ENCODE assay signal across 8 mouse cellular contexts in the genomic region with DNA sequence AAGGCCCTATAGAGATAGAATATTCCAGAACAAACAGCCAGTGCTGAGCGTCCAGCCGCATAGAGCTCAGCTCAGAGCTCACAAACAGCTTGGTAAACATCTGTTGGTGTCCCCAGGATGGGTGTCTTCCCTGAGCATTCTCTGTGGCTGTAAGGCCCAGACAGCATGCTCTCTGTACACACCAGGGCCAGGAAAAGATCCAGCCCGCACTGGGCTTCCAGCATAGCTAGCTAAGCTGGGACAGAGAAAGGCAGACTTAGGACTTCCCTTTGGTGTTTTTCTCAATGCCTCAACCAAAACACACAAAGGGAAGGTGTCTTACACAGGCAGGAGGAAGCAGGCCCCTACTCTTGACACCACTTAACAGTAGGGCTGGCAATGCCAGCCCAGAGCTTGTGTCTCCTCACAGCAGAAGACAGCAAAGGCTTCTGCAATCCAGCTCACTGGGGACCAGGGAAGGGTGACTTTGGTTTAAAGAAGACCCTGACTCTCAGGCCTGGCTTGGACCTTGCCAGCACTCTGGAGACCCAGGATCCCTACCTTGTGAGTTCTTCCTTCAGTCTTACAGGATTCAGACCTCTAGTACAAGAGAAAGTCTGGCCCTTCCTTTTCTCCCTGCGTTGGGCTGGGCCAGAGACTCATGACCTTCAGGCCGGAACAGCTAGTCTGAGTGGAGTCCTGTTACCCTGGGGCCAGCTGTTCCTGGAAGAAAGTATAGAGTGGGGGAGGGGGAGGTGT. TPM values are rescaled to one million over a fixed set of nuclear protein-coding genes. Genes with fewer than 3 reads are reported as not detected.
DNase-seq lines count a peak whose midpoint lies in the region; ATAC-seq lines count a peak whose summit lies in the region.

Gene Gramd1a (minus strand): TSS at position 601 of the 738 bp plus-strand sequence.

- H3K36me3 ChIP-seq in embryonic facial prominence, embryonic 12.5 days, result no peaks in the 10 kb centered on the region
- no peaks in the 10 kb centered on the region for H3K36me3 ChIP-seq in heart, embryonic 12.5 days
- no peaks in the 10 kb centered on the region for H3K36me3 ChIP-seq in kidney, embryonic 15.5 days

- H3K4me2 ChIP-seq in embryonic facial prominence, embryonic 12.5 days (replicated peaks), result 0 out of 2 replicates have a peak within 1 kb of the TSS, but pooled peaks have one; percentile 17
- H3K4me2 ChIP-seq in heart, embryonic 12.5 days, result peak within 1 kb of the TSS; percentile 29; the same call in 1 of the 2 replicates
- H3K4me2 ChIP-seq in kidney, embryonic 15.5 days, result peak within 1 kb of the TSS; percentile 27; the same call in 1 of the 2 replicates

- H3K27me3 ChIP-seq in embryonic facial prominence, embryonic 12.5 days, result no peaks in the 10 kb centered on the region
- no peaks in the 10 kb centered on the region for H3K27me3 ChIP-seq in heart, embryonic 12.5 days (replicated peaks)
- H3K27me3 ChIP-seq in kidney, embryonic 15.5 days, result no peaks in the 10 kb centered on the region

- H3K4me1 ChIP-seq in embryonic facial prominence, embryonic 12.5 days, result peaks cover 14% of the 10 kb centered on the region; the same call in 1 of the 2 replicates
- peaks cover 30% of the 10 kb centered on the region for H3K4me1 ChIP-seq in heart, embryonic 12.5 days (replicated peaks)
- H3K4me1 ChIP-seq in kidney, embryonic 15.5 days, result peaks cover 25% of the 10 kb centered on the region

- no peaks in the 10 kb centered on the region for H3K9me3 ChIP-seq in embryonic facial prominence, embryonic 12.5 days
- H3K9me3 ChIP-seq in heart, embryonic 12.5 days (replicated peaks), result no peaks in the 10 kb centered on the region
- H3K9me3 ChIP-seq in kidney, embryonic 15.5 days (replicated peaks), result no peaks in the 10 kb centered on the region

- no peak within 1 kb of the TSS for H3K9ac ChIP-seq in embryonic facial prominence, embryonic 12.5 days
- 0 out of 2 replicates have a peak within 1 kb of the TSS, but pooled peaks have one; percentile 42 for H3K9ac ChIP-seq in heart, embryonic 12.5 days
- 0 out of 2 replicates have a peak within 1 kb of the TSS, but pooled peaks have one; percentile 7 for H3K9ac ChIP-seq in kidney, embryonic 15.5 days

- no peak within 1 kb of the TSS for H3K4me3 ChIP-seq in embryonic facial prominence, embryonic 12.5 days
- H3K4me3 ChIP-seq in heart, embryonic 12.5 days, result no peak within 1 kb of the TSS
- H3K4me3 ChIP-seq in kidney, embryonic 15.5 days (replicated peaks), result no peak within 1 kb of the TSS

- DNase-seq in ovary, adult 18-20 months (ENCODE audit: low spot score), result peak; percentile 58
- no peak for DNase-seq in ovary, postnatal 14 days (ENCODE audit: low spot score)
- peak; percentile 40 for DNase-seq in lung, postnatal 10 days
- peak; percentile 60 for DNase-seq in testis, postnatal 10 days (ENCODE audit: low spot score)
- no peak for DNase-seq in cerebellum, postnatal 36 days

- 57% methylated on average over 5 of the region's 5 CpGs for WGBS in embryonic facial prominence, embryonic 12.5 days
- WGBS in heart, embryonic 12.5 days, result 57% methylated on average over 5 of the region's 5 CpGs
- 55% methylated on average over 5 of the region's 5 CpGs for WGBS in kidney, embryonic 15.5 days

- peak within 1 kb of the TSS; percentile 63; the same call in 1 of the 2 replicates for H3K27ac ChIP-seq in embryonic facial prominence, embryonic 12.5 days
- peak within 1 kb of the TSS; percentile 10; the same call in 1 of the 2 replicates for H3K27ac ChIP-seq in heart, embryonic 12.5 days (ENCODE audit: poor library complexity, severe bottlenecking)
- peak within 1 kb of the TSS; percentile 52 for H3K27ac ChIP-seq in kidney, embryonic 15.5 days

- ATAC-seq in embryonic facial prominence, embryonic 12.5 days (ENCODE audit: insufficient number of reproducible peaks, insufficient read depth, low FRiP score, low TSS enrichment), result no peak
- no peak for ATAC-seq in heart, embryonic 12.5 days (ENCODE audit: insufficient number of reproducible peaks, low FRiP score)
- ATAC-seq in kidney, embryonic 15.5 days (replicated peaks; ENCODE audit: low FRiP score), result peak; percentile 24; the same call in 1 of the 2 replicates

RNA-seq across cellular contexts. Expression of gene Gramd1a, which starts in this region (rescaled TPM):
- polyA plus RNA-seq in embryonic facial prominence, embryonic 12.5 days (2016; fragmentation: Nextera tagmentation; extraction: Ambion mirVana), result 97.4 and 109 TPM in 2 replicates
- polyA plus RNA-seq in heart, embryonic 12.5 days (2016; fragmentation: Nextera tagmentation; extraction: Ambion mirVana), result 63.4 and 64.6 TPM in 2 replicates
- polyA plus RNA-seq in kidney, embryonic 15.5 days (2015; fragmentation: Nextera tagmentation; extraction: Ambion mirVana), result 60.6 and 69.5 TPM in 2 replicates

Comparison
In these comparisons a context has a peak if more than half of its experiments do, and no peak if none do; other contexts are left out.
1. DNase-seq: peak in ovary, adult 18-20 months (single experiment), lung, postnatal 10 days (single experiment) and testis, postnatal 10 days (single experiment); none in ovary, postnatal 14 days (single experiment) and cerebellum, postnatal 36 days (0 of 2).
2. H3K27ac ChIP-seq: peak in every context shown above with its lines; median percentile 63 in embryonic facial prominence, embryonic 12.5 days; 52 in kidney, embryonic 15.5 days; 10 in heart, embryonic 12.5 days.
3. Peak in every context shown above with its lines, with median percentiles within 50 percentile points of each other: H3K4me2 ChIP-seq.